Mouse (Mus musculus) urinary bladder, postnatal 36 days (tissue): ENCODE results near the gene Acp5.

ENCODE experiments used
- DNase-seq, 2 experiments: peaks; one replicate each; pipeline ENCODE4 v3.0.0; 2022; ENCODE audit warnings: low spot score in 2 of 2, mixed read lengths in 1 of 2

Acp5 gene

DNA sequence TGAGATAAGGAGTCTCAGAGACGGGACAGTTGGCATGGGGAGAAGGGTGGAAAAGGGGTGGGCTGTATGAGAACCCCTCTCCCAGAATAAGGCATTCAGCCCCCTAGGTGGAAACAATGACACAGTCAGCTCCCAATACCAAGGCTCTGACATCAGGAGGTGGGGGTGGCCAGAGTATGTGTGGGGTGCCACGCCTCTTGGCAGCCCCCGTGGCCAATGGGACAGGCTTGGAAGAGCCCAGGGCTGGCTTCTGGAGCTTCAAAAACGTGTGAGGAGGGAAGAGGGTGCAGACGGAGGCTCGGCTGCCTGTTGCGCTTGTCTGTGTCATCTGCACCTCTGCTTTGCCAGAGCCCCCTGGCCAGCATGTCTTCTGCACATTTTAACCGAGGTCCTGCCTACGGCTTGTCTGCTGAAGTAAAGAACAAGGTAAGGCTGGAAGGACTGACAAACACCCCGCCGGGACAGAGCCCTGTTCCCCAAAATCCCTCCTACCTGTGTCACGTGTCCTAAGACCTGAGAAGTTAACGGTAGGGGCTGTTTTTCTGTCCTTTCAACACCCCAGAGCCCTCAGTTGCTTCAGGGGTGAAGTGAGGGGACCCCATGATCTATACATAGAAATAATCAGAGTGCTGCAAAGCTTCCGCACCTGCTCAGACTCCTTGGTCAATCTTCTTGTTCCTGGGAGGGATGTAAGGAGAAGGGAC lies 36.4 kb downstream of the Acp5 start, which contains the start of gene Cnn1:
Gene Cnn1, plus strand, starts transcription at position 224 of the 704 bp plus-strand sequence.
- peak in 1 of 2 experiments; percentile 39 for DNase-seq

DNA sequence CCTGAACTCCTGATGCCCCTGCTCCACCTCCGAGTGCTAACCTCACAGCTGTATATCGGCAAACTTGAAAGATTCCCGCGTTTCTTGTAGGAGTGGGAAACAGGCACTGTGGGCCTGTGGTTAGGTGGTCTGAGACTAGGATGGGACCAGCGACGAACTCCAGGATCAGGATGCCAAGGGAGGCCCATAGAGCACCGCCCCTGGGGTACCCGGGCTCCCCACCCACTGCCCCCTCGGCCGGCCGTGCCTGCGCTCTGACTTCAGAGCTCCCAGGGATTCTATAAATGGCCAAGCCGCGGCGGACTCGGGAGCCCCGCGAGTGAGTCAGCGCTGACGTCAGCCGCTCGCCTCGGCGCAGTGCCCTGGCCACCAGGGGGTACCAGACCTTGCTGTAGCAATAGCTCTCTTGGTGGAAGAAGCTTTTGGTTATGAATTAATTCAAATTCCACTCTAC lies 39.6 kb downstream of the Acp5 start:
- DNase-seq, result peak; percentile 68 to 88

DNA sequence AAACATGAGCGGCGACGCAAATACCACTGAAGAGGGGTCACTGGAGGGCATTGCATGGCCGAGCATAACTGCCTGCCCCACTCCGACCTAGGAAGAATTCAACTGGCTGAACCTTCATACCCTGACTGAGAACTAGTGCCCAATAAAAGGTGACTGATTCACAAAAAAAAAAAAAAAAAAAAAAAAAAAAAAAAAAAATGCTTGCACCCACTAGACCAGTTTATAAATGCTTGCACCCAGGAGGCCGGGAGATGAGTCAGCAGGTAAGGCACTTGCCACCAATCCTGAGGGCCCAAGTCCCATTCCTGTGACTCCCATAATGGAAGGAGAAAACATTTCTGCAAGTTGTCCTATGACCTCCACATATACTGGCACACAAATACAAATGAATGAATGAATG lies 42.8 kb downstream of the Acp5 start:
- no peak for DNase-seq

DNA sequence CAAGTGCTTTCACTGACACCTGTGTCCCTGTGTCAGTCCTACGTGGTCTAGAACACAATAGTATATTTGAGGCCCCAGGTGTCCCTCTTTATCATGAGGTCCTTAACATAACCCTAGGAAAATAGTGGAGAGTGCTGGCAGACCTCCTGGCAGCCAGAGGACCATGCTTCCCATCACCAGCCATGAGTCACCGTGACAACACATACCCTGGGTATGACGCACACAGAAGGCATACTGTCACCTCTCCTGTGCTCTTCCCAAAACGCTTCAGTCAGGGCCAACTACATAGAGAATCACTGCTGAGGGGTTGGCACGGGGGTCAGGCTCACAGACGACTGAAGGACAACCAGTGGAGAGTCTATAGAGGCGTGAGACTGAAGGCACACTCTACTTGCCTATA lies 45.5 kb downstream of the Acp5 start:
- no peak for DNase-seq

DNA sequence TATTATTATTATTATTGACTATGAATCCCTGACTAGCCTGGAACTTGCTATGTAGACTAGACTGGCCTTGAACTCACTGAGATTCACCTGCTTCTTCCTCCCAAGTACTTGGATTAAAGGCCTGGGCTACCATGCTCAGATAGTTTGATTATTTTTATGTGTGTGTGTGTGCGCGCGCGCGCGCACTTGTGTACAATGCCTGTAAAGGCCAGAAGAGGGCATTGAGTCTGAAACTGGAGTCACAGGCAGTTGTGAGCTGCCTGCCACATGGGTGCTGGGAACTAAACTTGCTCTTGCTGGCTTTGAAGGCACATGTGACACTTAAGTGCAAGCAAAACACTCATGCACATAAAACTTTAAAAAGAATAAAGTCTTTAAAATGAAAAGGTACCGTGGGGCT lies 46.2 kb downstream of the Acp5 start:
- no peak for DNase-seq

DNA sequence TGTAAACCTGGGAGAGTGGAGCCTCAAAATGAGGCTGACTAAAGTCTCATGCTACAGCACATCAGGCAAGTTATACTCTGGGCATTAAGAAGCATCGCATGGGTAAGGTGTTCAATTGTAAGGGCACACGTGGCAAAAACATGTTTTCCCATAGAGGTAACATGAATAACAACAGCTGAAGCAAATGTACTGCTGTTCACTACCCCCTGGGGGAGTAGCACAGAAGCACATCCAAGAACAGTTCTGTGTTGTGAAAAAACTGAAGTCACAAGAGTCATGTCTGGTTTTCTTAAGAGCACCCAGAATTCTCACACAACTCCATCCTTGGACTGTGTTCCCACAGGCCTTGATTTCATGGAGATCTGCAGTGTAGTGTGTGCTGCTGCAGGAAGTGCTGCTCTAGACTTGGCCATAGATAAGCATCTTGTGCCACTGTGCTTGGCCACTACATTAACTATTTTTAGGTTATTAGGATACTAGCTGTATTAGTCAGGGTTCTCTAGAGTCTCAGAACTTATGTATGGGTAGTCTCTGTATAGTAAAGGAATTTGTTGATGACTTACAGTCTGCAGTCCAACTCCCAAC lies 48.4 kb downstream of the Acp5 start:
- no peak for DNase-seq

DNA sequence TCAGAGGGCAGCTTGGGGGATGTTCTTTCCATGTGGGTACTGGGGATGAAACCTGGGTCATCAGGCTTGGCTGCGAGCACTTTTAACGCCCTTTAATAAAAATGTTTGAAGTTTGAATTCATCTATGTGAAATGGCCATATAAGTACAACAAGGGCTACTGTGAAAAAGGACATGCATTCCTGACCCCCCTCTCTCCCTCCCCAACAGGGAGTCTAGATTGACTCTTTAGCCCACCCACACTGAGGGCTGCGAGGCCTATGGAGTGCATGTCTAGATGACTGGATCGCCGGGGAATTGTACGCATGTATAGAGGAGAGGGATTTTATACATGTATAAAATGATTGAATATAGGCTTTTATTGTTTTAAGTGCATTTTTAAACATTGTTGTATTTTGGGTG lies 49.5 kb downstream of the Acp5 start:
- no peak for DNase-seq

DNA sequence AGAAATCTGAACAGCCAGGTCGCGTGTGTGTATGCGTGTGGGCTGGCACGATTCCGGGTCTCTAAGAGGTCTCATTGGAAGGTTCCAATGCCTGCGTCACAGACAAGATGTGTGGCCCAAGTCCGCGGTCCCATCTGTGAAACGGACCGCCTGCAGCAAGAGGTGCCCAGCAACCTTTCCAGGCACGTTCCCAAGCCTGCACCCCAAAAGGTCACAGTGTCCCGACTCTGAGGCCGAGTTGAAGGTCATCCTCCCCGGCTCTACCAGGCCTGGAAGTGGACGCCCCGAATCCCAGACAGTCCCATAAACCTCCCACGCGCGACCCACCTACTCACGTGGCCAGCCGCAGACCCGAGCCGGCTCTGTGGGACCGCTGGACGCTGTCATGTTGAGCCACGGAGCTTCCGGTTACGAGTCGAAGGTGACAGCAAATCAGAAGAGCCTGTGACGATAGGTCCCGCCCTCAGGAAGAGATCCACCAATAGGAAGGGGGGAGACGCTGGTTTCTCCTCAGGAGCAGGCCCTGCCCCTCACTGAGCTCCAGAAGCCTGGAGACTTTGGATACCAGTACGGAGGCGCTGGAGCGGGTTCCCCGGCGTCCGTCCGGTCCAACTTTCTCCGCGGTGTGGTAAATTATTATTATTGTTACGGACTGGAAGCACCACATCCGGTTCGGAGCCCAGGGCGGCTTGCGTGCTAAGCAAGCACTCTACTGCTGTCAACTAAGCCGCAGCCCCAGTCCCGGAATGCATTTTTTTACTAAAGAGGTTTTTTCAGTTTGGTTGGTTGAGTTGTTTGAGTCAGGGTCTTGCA lies 50.3 kb downstream of the Acp5 start, which contains the start of gene Ecsit:
Gene Ecsit, minus strand, starts transcription at position 417 of the 813 bp plus-strand sequence.
- peak; percentile 88 to 92 for DNase-seq

DNA sequence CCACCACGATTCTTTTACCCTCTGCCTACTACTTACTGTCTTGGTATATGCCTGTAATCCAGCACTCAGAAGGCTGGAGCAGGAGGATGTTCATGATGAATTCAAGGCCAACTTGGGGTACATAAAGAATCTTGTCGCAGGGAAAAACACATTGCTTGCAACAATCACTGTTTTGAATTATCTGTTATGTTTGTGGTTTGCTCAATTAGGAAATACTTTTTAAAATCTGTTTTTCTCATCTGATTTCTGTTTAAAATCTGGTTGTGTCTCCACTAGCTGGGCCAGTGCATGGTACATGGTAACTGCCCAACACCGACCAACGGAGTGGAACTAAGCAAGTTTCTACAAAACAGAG lies 50.9 kb downstream of the Acp5 start:
- DNase-seq, result no peak
